ENCODE assay signal across 16 mouse cellular contexts in genomic region chr7:4147371-4147770, GRCm38 (mm10). TPM values are rescaled to one million over a fixed set of nuclear protein-coding genes. Genes with fewer than 3 reads are reported as not detected.
A peak's percentile ranks its signal among the peaks of the same experiment; 100 is the strongest.
DNase-seq lines count a peak whose midpoint lies in the region; ATAC-seq and TF ChIP-seq lines count a peak whose summit lies in the region.
"Had no signal": no experiment of that assay in that cellular context is flagged by ENCODE, and none has a peak within 500 bp of the region (broad histone marks: within the 10 kb centered on the region; RNA-seq: fewer than 3 reads in every experiment).

No protein-coding gene starts in this region.

- DNase-seq in heart, postnatal 4 days, result peak; percentile 21
- no peak for DNase-seq in heart, postnatal 25 days (ENCODE audit: low spot score)
- peak; percentile 47 to 50 for DNase-seq in right cerebral cortex, postnatal 10 days (ENCODE audit: low spot score in 2 of 2)
- no peak for DNase-seq in right cerebral cortex, postnatal 14 days
- peak; percentile 60 for DNase-seq in stomach, postnatal 0 days (ENCODE audit: low spot score)
- DNase-seq in adrenal gland, adult 2 months, result no peak
- DNase-seq: kidney, adult 11 months; kidney, postnatal 36 days; right cerebral cortex, adult 18-20 months; thymus, postnatal 25 days had no signal

- peak overlapping the region; percentile 99 for H3K27ac ChIP-seq in intestine, embryonic 16.5 days (ENCODE audit: low read length)
- H3K27ac ChIP-seq in stomach, postnatal 0 days (replicated peaks), result no peak overlapping the region
- no peak overlapping the region for H3K27ac ChIP-seq in forebrain, embryonic 12.5 days

- H3K36me3 ChIP-seq in intestine, embryonic 16.5 days (ENCODE audit: control insufficient read depth, insufficient read depth, low read length), result peaks cover 36% of the 10 kb centered on the region
- peaks cover 42% of the 10 kb centered on the region for H3K36me3 ChIP-seq in stomach, postnatal 0 days (ENCODE audit: control insufficient read depth, insufficient read depth, low read length)
- peaks cover 57% of the 10 kb centered on the region for H3K36me3 ChIP-seq in forebrain, embryonic 12.5 days (replicated peaks)

- peaks cover 30% of the 10 kb centered on the region for H3K4me1 ChIP-seq in intestine, embryonic 16.5 days (ENCODE audit: control insufficient read depth, insufficient read depth, low read length)
- H3K4me1 ChIP-seq in stomach, postnatal 0 days (replicated peaks; ENCODE audit: control insufficient read depth, insufficient read depth), result peaks cover 3% of the 10 kb centered on the region; the same call in 1 of the 2 replicates
- peaks cover 29% of the 10 kb centered on the region for H3K4me1 ChIP-seq in forebrain, embryonic 12.5 days

- intact Hi-C loops in heart, postnatal 25 days (cut with DNase I), result loop anchor here (5.0 to 10.0 kb wide), 3 partner anchors 45 to 927 kb away; partner anchors contain the start of gene Ppp6r1

- 72% methylated on average over 20 of the region's 20 CpGs for WGBS in intestine, embryonic 16.5 days
- 66% methylated on average over 20 of the region's 20 CpGs for WGBS in stomach, postnatal 0 days
- 91% methylated on average over 20 of the region's 20 CpGs for WGBS in forebrain, embryonic 12.5 days

- H3K27me3 ChIP-seq in intestine, embryonic 16.5 days (replicated peaks; ENCODE audit: control insufficient read depth, insufficient read depth, low read length), result no peaks in the 10 kb centered on the region
- no peaks in the 10 kb centered on the region for H3K27me3 ChIP-seq in stomach, postnatal 0 days (ENCODE audit: control insufficient read depth, insufficient read depth, low read length)
- peaks cover 24% of the 10 kb centered on the region for H3K27me3 ChIP-seq in forebrain, embryonic 12.5 days

- TF ChIP-seq CTCF in stomach, postnatal 0 days (IDR thresholded peaks at IDR 0.05; ENCODE audit: low read depth), result no peak

- no peak overlapping the region for H3K4me3 ChIP-seq in intestine, embryonic 16.5 days (ENCODE audit: low read length)
- no peak overlapping the region for H3K4me3 ChIP-seq in stomach, postnatal 0 days (ENCODE audit: low read depth, low read length)
- H3K4me3 ChIP-seq in forebrain, embryonic 12.5 days (replicated peaks), result no peak overlapping the region
- H3K4me3 ChIP-seq: neural tube, embryonic 15.5 days had no signal

- H3K9ac ChIP-seq in intestine, embryonic 16.5 days (ENCODE audit: low read depth, low read length), result 0 out of 2 replicates have a peak overlapping the region, but pooled peaks have one; percentile 89
- no peak overlapping the region for H3K9ac ChIP-seq in stomach, postnatal 0 days (ENCODE audit: low read length)
- no peak overlapping the region for H3K9ac ChIP-seq in forebrain, embryonic 12.5 days
- H3K9ac ChIP-seq: limb, embryonic 15.5 days had no signal

- H3K4me2 ChIP-seq in intestine, embryonic 16.5 days (ENCODE audit: low read depth, low read length), result peak overlapping the region; percentile 30
- no peak overlapping the region for H3K4me2 ChIP-seq in stomach, postnatal 0 days (replicated peaks; ENCODE audit: low read depth)
- no peak overlapping the region for H3K4me2 ChIP-seq in forebrain, embryonic 12.5 days

- no peaks in the 10 kb centered on the region for H3K9me3 ChIP-seq in intestine, embryonic 16.5 days (ENCODE audit: control insufficient read depth, low read length)
- no peaks in the 10 kb centered on the region for H3K9me3 ChIP-seq in stomach, postnatal 0 days (ENCODE audit: control insufficient read depth, low read length)
- no peaks in the 10 kb centered on the region for H3K9me3 ChIP-seq in forebrain, embryonic 12.5 days
- H3K9me3 ChIP-seq: limb, embryonic 15.5 days; neural tube, embryonic 15.5 days had no signal

- no peak for TF ChIP-seq EP300 in stomach, postnatal 0 days (optimal IDR thresholded peaks at IDR 0.05)

- ATAC-seq in intestine, embryonic 16.5 days, result peak; percentile 1; the same call in 1 of the 2 replicates
- ATAC-seq in stomach, postnatal 0 days (ENCODE audit: low FRiP score, low TSS enrichment), result no peak
- ATAC-seq in forebrain, embryonic 12.5 days (ENCODE audit: low FRiP score), result no peak
- ATAC-seq: CD4-positive, CD25-positive, alpha-beta regulatory T cell, adult 4 months had no signal

RNA-seq across cellular contexts. Expression of gene Leng9, which starts 2.8 kb away (rescaled TPM):
- 1 to 10 TPM; 2.1 to 3.0 TPM for total RNA-seq in heart, postnatal 4 days (2021)
- total RNA-seq in heart, postnatal 25 days (2021), result 1 to 10 TPM; 2.5 to 3.2 TPM
- 6.8 and 7.1 TPM in 2 replicates for polyA plus RNA-seq in intestine, embryonic 16.5 days (2015; fragmentation: Nextera tagmentation; extraction: Ambion mirVana)
- 7.4 and 8.5 TPM in 2 replicates for polyA plus RNA-seq in stomach, postnatal 0 days (2015; fragmentation: Nextera tagmentation; extraction: Ambion mirVana)
- 1 to 10 TPM; 8.7 to 9.6 TPM for total RNA-seq in adrenal gland, adult 2 months (2021)
- polyA plus RNA-seq in adrenal gland, adult 2 months (2012; rRNA removed), result 13.4 and 14.8 TPM in 2 replicates
- polyA plus RNA-seq in forebrain, embryonic 12.5 days (2016; fragmentation: Nextera tagmentation; extraction: Ambion mirVana), result 3.0 TPM in 2 replicates

RNA-seq across cellular contexts. Expression of gene Leng8, which starts 10.5 kb away (rescaled TPM):
- 10 to 100 TPM; 63.7 to 77.8 TPM for total RNA-seq in heart, postnatal 4 days (2021)
- total RNA-seq in heart, postnatal 25 days (2021), result 10 to 100 TPM; 37.4 to 40.9 TPM
- 35.5 and 40.3 TPM in 2 replicates for polyA plus RNA-seq in intestine, embryonic 16.5 days (2015; fragmentation: Nextera tagmentation; extraction: Ambion mirVana)
- polyA plus RNA-seq in stomach, postnatal 0 days (2015; fragmentation: Nextera tagmentation; extraction: Ambion mirVana), result 14.7 and 20.1 TPM in 2 replicates
- total RNA-seq in adrenal gland, adult 2 months (2021), result 100 to 1,000 TPM in 1 of 2 experiments, 10 to 100 TPM in 1; 80.7 to 112 TPM
- polyA plus RNA-seq in adrenal gland, adult 2 months (2012; rRNA removed), result 446 and 516 TPM in 2 replicates
- 104 and 115 TPM in 2 replicates for polyA plus RNA-seq in forebrain, embryonic 12.5 days (2016; fragmentation: Nextera tagmentation; extraction: Ambion mirVana)

RNA-seq across cellular contexts. Expression of gene Cdc42ep5, which starts 17.3 kb away (rescaled TPM):
- total RNA-seq in heart, postnatal 4 days (2021), result 10 to 100 TPM; 13.6 to 14.0 TPM
- 1 to 10 TPM; 5.7 to 5.9 TPM for total RNA-seq in heart, postnatal 25 days (2021)
- polyA plus RNA-seq in intestine, embryonic 16.5 days (2015; fragmentation: Nextera tagmentation; extraction: Ambion mirVana), result 83.5 and 84.5 TPM in 2 replicates
- polyA plus RNA-seq in stomach, postnatal 0 days (2015; fragmentation: Nextera tagmentation; extraction: Ambion mirVana), result 119 and 121 TPM in 2 replicates
- 10 to 100 TPM; 26.1 to 36.9 TPM for total RNA-seq in adrenal gland, adult 2 months (2021)
- polyA plus RNA-seq in adrenal gland, adult 2 months (2012; rRNA removed), result 108 and 143 TPM in 2 replicates
- polyA plus RNA-seq in forebrain, embryonic 12.5 days (2016; fragmentation: Nextera tagmentation; extraction: Ambion mirVana), result 11.3 and 14.0 TPM in 2 replicates
- total RNA-seq: hematopoietic stem cell, adult 5-6 weeks had no signal
- polyA plus RNA-seq: CD4-positive, CD25-positive, alpha-beta regulatory T cell, adult 4 months had no signal

RNA-seq across cellular contexts. Expression of gene Ttyh1, which starts 28.2 kb away (rescaled TPM):
- 1 to 10 TPM; 1.1 to 2.1 TPM for total RNA-seq in heart, postnatal 4 days (2021)
- total RNA-seq in heart, postnatal 25 days (2021), result under 1 TPM; 0.68 to 0.75 TPM
- 5.2 and 6.5 TPM in 2 replicates for polyA plus RNA-seq in intestine, embryonic 16.5 days (2015; fragmentation: Nextera tagmentation; extraction: Ambion mirVana)
- polyA plus RNA-seq in stomach, postnatal 0 days (2015; fragmentation: Nextera tagmentation; extraction: Ambion mirVana), result 4.1 and 4.3 TPM in 2 replicates
- 1 to 10 TPM; 1.5 to 3.4 TPM for total RNA-seq in adrenal gland, adult 2 months (2021)
- polyA plus RNA-seq in adrenal gland, adult 2 months (2012; rRNA removed), result 13.3 and 24.3 TPM in 2 replicates
- polyA plus RNA-seq in forebrain, embryonic 12.5 days (2016; fragmentation: Nextera tagmentation; extraction: Ambion mirVana), result 131 and 143 TPM in 2 replicates

Comparison
In these comparisons a context has a peak if more than half of its experiments do, and no peak if none do; other contexts are left out.
1. DNase-seq: peak in heart, postnatal 4 days (single experiment), right cerebral cortex, postnatal 10 days (2 of 2) and stomach, postnatal 0 days (single experiment); none in heart, postnatal 25 days (single experiment), right cerebral cortex, postnatal 14 days (single experiment) and adrenal gland, adult 2 months (single experiment).